Mouse (Mus musculus): ENCODE measurements at regions not wholly inside any gene's neighbourhood (a gene's known extent, or its start where the extent isn't known, plus 50 kb on each side); places are given as distances from the start of the nearest gene placed in this dataset.

DNA sequence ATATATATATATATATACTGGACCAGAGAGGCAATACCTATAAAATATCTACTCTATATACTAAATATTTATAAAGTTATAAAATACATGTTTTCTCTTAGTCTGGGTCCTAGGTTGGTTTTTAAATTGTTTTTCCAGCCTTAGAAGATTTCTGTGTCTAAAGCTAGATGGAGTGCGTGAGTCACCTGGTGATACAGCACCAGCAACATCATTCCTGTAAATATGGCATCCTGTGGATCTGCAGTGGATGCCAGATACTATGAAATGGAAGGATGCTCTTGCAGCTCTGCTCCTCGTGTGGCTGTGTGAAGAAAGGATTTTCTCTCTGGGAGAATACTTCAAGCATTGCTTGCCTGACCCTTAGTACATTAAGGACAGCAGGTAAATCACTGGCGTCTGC, 761.2 kb downstream of the Adgrl2 start:
- no peak overlapping the region for H3K27ac ChIP-seq
- no peaks in the 10 kb centered on the region for H3K79me2 ChIP-seq (ENCODE audit: inconsistent target)
- H3K36me3 ChIP-seq (ENCODE audit: inconsistent target) = no peaks in the 10 kb centered on the region
- no peak overlapping the region for H3K4me3 ChIP-seq (ENCODE audit: inconsistent target)
- 83% methylated on average over 3 of the region's 3 CpGs for WGBS (ENCODE audit: missing documents)

DNA sequence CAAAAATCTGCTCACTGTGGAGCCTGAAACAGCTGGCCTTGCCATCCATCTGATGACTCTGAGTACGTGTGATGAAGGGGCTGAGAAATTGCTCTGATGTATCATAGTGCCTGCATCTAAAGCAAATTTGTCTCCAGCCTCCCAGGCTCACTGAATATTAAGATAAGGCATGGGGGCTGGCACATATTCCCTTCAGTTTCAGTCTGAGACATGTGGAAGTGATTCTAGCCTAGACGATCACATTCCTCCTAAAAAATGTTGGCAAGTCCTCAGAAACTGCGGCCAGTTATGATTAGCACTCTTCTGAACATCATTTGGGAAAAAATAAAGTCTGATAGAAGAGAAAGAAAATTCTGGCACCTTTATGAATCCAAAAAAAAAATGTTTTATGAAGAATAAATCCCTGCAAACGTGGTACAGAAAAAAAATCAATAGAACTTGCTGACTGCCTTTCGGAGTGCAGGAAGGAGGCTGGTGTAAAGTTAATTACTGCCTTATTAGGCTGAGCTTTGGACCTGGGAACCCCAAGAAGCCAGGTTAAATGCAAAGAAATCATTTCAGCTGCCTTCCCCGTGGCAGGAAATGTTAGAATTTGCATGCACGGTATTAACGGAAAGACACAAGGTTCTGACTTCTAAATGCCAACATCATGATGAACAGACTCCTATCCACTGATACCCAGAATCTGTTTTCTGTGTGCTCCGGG, 762.2 kb downstream of the Adgrl2 start:
- Histone ChIP-seq H3K4me3 (ENCODE audit: inconsistent target) (no peak overlapping the region), H3K27ac (no peak overlapping the region), H3K36me3 (ENCODE audit: inconsistent target) (no peaks in the 10 kb centered on the region), H3K79me2 (ENCODE audit: inconsistent target) (no peaks in the 10 kb centered on the region)
- WGBS (ENCODE audit: missing documents) = 87% methylated on average over 9 of the region's 9 CpGs

DNA sequence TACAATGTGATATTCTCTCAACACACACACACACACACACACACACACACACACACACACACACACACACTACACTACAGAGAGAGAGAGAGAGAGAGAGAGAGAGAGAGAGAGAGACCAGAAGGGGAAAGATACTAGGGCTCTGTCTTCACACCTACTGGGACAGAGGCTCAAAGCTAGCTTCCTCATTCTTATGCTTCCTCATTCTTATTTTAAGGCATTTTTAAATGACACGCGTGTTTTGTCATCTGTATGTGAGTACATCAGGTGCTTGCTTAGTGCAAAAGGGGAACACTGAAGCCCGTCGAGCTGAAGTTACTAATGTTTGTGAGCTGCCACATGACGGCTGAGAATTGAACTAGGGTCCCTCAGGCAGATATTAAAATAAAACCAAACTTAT, 769.5 kb downstream of the Adgrl2 start:
- Histone ChIP-seq H3K27ac (no peak overlapping the region), H3K36me3 (ENCODE audit: inconsistent target) (no peaks in the 10 kb centered on the region), H3K79me2 (ENCODE audit: inconsistent target) (no peaks in the 10 kb centered on the region), H3K4me3 (ENCODE audit: inconsistent target) (no peak overlapping the region)
- WGBS (ENCODE audit: missing documents) = 9% methylated on average over 5 of the region's 5 CpGs

DNA sequence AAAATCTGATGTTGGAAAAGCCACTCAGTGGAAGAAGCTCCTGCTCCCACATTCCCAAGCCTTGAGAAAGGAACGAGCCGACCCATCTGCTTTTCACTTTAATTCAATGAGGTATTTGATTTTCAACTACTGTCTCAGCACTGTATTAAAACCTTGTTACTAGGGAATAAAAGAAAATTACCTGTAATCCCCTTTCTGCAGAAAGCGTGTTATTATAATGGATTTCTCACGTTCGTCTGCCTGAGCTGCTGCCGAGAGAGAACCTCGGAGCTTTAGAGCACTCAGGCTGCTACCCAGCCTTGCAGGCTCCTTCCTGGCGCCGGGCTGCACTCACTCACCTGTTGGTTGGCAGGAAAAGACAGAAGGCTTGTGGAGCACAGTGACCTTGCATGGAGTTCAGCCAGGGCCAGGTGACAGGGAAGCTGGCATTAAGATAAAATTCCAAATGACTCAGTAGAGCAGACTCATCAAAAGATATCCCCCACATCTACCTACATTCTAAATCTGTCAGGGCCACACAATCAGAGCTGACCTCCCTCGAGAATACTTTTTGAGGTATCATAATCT, 770.2 kb downstream of the Adgrl2 start:
- H3K27ac ChIP-seq = no peak overlapping the region
- no peaks in the 10 kb centered on the region for H3K79me2 ChIP-seq (ENCODE audit: inconsistent target)
- no peaks in the 10 kb centered on the region for H3K36me3 ChIP-seq (ENCODE audit: inconsistent target)
- 91% methylated on average over 10 of the region's 10 CpGs for WGBS (ENCODE audit: missing documents)
- H3K4me3 ChIP-seq (ENCODE audit: inconsistent target) = no peak overlapping the region

DNA sequence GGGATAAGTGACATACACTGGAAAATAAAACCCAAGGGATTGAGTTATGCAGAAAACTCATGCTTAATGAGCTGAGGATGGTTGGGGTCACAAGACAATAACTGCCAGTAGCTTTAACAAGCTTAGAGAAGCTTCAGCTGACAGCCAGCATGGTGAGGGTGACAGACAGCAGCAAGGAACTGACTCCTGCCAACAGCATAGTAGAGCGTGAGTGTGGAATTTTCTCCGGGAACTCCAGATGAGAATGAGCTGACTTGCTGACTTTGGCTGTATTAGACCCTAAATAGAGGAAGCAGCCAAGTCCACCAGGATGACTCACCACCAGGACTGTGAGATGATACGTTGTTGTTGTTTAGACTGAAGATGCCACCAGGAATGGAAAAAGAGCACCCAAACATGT, 788.2 kb downstream of the Adgrl2 start:
- H3K36me3 ChIP-seq (ENCODE audit: inconsistent target) = no peaks in the 10 kb centered on the region
- H3K4me3 ChIP-seq (ENCODE audit: inconsistent target) = no peak overlapping the region
- H3K27ac ChIP-seq = no peak overlapping the region
- WGBS (ENCODE audit: missing documents) = 88% methylated on average over 3 of the region's 3 CpGs
- no peaks in the 10 kb centered on the region for H3K79me2 ChIP-seq (ENCODE audit: inconsistent target)

DNA sequence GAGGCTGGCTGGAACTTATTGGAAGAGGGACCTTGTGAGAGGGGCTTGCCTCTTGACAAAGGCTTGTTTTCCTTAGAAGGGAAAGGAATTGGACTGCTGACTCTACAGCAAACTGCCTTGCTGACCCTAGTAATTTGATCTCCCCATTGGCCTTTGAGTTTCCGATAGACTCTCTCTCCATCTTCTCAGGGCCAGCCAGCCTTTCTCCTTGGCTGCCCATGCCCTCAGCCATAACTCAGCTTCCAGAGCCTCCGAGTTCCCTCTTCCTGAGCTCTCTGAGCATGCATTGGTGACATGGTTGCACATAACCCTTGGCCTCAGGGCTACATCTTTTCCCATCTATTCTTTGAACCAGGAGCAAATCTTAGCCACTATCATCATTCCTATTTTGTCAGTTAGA, 803.7 kb downstream of the Adgrl2 start:
- H3K79me2 ChIP-seq (ENCODE audit: inconsistent target) = no peaks in the 10 kb centered on the region
- no peak overlapping the region for H3K27ac ChIP-seq
- 96% methylated on average over 2 of the region's 2 CpGs for WGBS (ENCODE audit: missing documents)
- no peaks in the 10 kb centered on the region for H3K36me3 ChIP-seq (ENCODE audit: inconsistent target)
- no peak overlapping the region for H3K4me3 ChIP-seq (ENCODE audit: inconsistent target)

DNA sequence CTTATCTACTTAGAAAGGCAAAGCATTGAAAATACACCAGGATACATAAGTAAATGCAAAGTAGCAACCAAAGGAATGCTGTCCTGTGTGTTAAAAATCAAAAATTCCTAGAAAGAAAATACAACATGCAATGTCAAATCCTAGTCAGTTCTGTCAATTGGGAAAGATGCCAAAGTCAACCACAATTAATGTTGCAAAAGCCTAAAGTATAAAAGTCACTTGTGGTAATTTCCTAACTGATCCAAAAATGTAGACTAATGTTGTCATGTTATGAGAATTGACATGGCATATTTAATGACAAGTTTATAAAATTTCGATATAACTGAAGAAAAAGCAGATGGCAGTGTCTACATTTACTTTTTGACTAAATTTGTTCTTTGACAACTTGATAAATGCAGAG, 822.8 kb downstream of the Adgrl2 start:
- Histone ChIP-seq H3K27ac (no peak overlapping the region), H3K4me3 (ENCODE audit: inconsistent target) (no peak overlapping the region), H3K36me3 (ENCODE audit: inconsistent target) (no peaks in the 10 kb centered on the region), H3K79me2 (ENCODE audit: inconsistent target) (no peaks in the 10 kb centered on the region)
- WGBS (ENCODE audit: missing documents) = 64% methylated on average over 1 of the region's 1 CpGs

DNA sequence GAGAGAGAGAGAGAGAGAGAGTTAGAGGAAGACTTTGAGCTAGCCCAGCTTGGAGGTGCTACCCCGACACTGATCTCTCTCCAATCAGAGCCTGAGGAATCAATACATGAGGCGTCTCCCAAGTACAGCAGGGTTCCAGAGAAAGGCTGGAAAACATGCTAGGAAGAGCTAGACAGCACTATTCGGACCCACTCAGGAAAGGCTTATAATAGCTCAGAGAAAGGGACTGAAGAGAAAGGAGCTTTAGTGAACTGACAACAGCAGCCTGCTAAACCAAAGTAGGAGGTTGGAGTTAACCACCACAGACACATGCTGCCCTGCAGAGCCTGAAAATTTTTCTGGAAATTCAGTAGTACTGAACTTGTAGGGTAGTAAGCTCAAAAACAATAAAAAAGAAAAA, 831.3 kb downstream of the Adgrl2 start:
- Histone ChIP-seq H3K79me2 (ENCODE audit: inconsistent target) (no peaks in the 10 kb centered on the region), H3K27ac (no peak overlapping the region), H3K4me3 (ENCODE audit: inconsistent target) (no peak overlapping the region), H3K36me3 (ENCODE audit: inconsistent target) (no peaks in the 10 kb centered on the region)
- 79% methylated on average over 3 of the region's 3 CpGs for WGBS (ENCODE audit: missing documents)

DNA sequence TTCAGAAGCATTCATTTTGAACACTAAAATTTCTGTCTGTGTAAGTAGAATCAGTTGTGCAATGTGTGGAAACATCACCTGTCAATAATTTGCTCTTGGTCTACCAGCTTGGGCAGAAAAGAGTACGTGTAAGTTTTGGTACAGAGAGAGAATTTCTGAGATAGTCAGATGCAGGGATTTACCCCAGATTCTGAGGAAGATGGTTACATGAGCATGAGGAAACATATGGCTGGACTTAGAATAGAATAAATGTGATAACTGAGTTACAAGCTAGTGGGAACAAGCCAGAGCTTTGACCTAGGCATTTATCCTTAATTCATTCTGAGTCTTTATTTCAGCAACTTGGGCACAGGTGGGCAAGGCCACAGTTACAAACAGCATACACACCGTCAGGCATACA, 831.8 kb downstream of the Adgrl2 start:
- 77% methylated on average over 1 of the region's 2 CpGs for WGBS (ENCODE audit: missing documents)
- Histone ChIP-seq H3K4me3 (ENCODE audit: inconsistent target) (no peak overlapping the region), H3K36me3 (ENCODE audit: inconsistent target) (no peaks in the 10 kb centered on the region), H3K79me2 (ENCODE audit: inconsistent target) (no peaks in the 10 kb centered on the region), H3K27ac (no peak overlapping the region)

DNA sequence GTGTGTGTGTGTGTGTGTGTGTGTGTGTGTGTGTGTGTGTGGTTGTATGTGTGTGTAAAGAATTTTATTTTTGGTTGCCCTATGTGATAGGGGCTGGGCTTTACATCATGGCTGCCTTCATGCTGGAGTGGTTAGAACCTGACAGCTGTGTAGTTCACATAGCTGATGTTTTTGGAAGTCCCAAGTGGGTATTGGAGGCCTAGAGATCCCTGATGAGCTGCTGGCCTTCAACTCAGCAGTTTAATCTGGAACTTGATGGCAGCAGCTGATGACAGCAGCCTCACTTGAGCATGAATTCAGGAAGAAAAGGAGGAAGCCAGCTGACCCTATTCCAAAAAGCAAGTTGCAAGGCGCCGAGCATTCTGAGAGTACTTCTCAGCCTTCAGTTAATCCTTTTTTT, 846.6 kb downstream of the Adgrl2 start:
- Histone ChIP-seq H3K27ac (no peak overlapping the region), H3K4me3 (ENCODE audit: inconsistent target) (no peak overlapping the region), H3K36me3 (ENCODE audit: inconsistent target) (no peaks in the 10 kb centered on the region), H3K79me2 (ENCODE audit: inconsistent target) (no peaks in the 10 kb centered on the region)
- 78% methylated on average over 2 of the region's 2 CpGs for WGBS (ENCODE audit: missing documents)

DNA sequence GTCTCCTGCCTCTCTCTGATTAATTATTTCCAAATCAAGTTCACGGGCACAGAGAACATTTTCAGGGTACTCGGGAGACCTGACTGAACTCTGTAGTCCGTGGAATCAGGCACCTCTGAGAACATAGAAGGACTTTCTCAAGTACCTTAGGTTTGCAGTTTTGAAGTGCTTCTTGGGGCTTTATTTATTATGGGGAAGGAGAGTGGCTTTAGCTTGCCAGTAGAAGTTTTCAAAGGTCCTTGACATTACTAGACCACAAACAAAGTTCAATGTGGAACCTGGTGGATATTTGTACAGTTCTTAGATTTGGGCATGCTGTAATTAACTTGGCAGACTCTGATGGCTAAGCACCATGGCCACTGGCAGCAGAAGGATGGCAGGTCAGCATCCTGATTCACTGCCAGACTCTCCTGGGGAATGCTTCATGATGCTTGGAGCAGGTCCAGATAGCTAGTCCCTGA, 853.5 kb downstream of the Adgrl2 start:
- 97% methylated on average over 3 of the region's 3 CpGs for whole genome bisulfite sequencing (ENCODE audit: missing documents)
- Histone ChIP-seq H3K27ac (no peak overlapping the region), H3K36me3 (ENCODE audit: inconsistent target) (no peaks in the 10 kb centered on the region)

DNA sequence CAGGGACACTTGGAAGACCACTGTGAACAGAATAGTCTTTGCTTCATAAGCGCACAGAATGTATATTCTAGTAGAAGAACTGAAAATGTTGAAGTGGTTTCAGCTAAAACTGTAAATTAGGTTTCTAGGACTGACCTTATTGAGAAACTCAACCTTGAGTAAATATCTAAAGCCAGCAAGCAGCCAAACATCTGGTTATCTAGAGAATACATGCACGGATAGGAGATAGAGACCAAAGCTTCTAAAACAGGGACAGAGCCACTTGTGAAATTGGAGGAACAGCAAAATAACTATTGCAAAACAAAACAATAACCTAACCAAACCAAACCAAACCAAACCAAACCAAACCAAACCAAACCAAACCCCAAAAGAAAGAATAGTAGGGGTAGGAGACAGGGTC, 855.7 kb downstream of the Adgrl2 start:
- no peaks in the 10 kb centered on the region for H3K79me2 ChIP-seq (ENCODE audit: inconsistent target)
- WGBS (ENCODE audit: missing documents) = 94% methylated on average over 2 of the region's 2 CpGs
- H3K27ac ChIP-seq = no peak overlapping the region
- no peaks in the 10 kb centered on the region for H3K36me3 ChIP-seq (ENCODE audit: inconsistent target)
- no peak overlapping the region for H3K4me3 ChIP-seq (ENCODE audit: inconsistent target)

More for the DNA sequence above, 853.5 kb downstream of the Adgrl2 start:
- Histone ChIP-seq H3K4me3 (ENCODE audit: inconsistent target) (no peak overlapping the region), H3K79me2 (ENCODE audit: inconsistent target) (no peaks in the 10 kb centered on the region)

DNA sequence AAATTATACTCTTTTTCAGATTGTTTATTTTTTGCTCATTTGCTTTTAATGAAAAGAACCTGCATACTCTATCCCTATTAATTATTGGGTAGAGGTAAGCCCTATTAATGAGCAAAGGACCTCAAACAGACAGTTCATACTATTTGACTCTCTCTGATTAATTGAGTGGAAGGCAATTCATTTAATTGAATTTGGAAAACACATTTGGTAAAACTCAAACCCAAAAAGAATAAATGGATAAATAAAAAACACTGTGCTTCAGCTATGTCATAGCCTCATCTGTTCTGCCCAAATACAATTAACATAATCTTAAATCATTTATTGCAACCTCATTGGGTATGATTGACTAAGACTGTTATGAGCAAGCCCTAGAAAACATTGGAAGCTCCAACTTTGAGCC, 874.8 kb downstream of the Adgrl2 start:
- Histone ChIP-seq H3K27ac (no peak overlapping the region), H3K36me3 (ENCODE audit: inconsistent target) (no peaks in the 10 kb centered on the region), H3K4me3 (ENCODE audit: inconsistent target) (no peak overlapping the region), H3K79me2 (ENCODE audit: inconsistent target) (no peaks in the 10 kb centered on the region)

DNA sequence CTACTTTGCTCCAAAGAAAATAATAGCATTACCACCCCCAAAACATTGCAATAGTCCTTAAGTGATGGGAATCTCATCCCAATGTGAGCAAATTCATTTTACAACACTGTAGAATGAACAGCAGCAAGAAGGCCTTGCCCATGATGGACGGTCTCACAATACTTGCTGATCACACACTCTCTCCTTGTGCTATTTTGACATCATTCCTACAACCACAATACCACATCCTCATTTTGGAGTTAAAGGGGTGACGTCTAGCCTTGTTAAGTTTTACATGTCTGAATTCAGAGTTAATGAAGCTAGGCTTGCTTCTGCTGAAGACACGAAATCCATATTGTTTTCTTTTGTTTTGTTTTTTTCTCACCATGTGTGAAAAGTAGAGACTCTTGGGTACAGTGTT, 878.2 kb downstream of the Adgrl2 start:
- H3K36me3 ChIP-seq (ENCODE audit: inconsistent target) = no peaks in the 10 kb centered on the region
- H3K4me3 ChIP-seq (ENCODE audit: inconsistent target) = no peak overlapping the region
- no peak overlapping the region for H3K27ac ChIP-seq
- 54% methylated on average over 3 of the region's 3 CpGs for WGBS (ENCODE audit: missing documents)
- H3K79me2 ChIP-seq (ENCODE audit: inconsistent target) = no peaks in the 10 kb centered on the region

DNA sequence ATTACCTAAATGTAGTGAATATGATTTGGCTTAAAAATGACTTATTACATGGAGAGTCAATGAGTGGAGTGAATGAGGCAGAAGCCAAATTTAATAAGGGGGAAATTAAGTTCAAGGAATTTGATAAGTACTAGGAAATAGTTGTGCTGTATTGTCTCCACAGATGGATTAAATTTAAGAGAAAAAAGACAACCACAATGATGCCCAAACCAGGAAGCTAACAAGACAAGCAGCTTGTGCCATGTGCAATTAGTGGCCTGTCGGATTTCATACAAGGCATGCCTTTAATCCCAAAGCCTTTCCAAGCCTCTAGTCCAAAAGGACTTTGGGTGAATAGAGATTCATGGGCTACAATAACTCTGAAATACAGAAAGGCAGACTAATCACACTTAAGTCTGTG, 883.3 kb downstream of the Adgrl2 start:
- 92% methylated on average over 1 of the region's 1 CpGs for WGBS (ENCODE audit: missing documents)
- no peak overlapping the region for H3K27ac ChIP-seq
- H3K4me3 ChIP-seq (ENCODE audit: inconsistent target) = no peak overlapping the region
- no peaks in the 10 kb centered on the region for H3K36me3 ChIP-seq (ENCODE audit: inconsistent target)
- H3K79me2 ChIP-seq (ENCODE audit: inconsistent target) = no peaks in the 10 kb centered on the region

DNA sequence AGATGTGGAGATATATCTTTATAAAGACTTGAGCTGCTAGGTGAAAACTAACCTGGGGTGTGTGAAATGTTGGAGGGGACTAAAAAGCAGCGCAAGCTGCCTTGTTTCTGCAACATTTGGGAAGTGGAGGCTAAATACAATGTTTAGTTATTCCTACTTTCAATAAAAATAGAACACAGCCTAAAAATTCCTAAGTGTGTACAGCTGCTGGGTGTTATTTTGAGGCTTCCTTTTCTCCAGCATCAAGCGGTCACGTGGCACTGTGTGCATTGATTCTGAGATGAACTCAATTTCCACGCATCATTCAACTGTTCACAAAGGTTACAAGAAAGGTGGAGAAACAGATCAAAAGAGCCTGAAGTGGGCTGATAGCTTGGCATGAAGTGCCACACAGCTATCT, 896.4 kb downstream of the Adgrl2 start:
- no peaks in the 10 kb centered on the region for H3K36me3 ChIP-seq (ENCODE audit: inconsistent target)
- H3K4me3 ChIP-seq (ENCODE audit: inconsistent target) = no peak overlapping the region
- H3K27ac ChIP-seq = no peak overlapping the region
- no peaks in the 10 kb centered on the region for H3K79me2 ChIP-seq (ENCODE audit: inconsistent target)
- 94% methylated on average over 4 of the region's 4 CpGs for WGBS (ENCODE audit: missing documents)

Measured in macrophage (primary cell).